Mouse (Mus musculus) liver, postnatal 0 days (tissue): ENCODE measurements around the gene Acaca.

Experiments used
- CTCF ChIP-seq: sonication (generic); IDR thresholded peaks from 2 replicates; pipeline ENCODE4 v1.5.1; 2016; ENCODE audit warnings: antibody characterized with exemption, low read depth
- EP300 ChIP-seq: IDR thresholded peaks from 2 replicates; pipeline ENCODE4 v1.6.1; 2016; ENCODE audit warnings: antibody characterized with exemption, low read depth, mild to moderate bottlenecking

DNA sequence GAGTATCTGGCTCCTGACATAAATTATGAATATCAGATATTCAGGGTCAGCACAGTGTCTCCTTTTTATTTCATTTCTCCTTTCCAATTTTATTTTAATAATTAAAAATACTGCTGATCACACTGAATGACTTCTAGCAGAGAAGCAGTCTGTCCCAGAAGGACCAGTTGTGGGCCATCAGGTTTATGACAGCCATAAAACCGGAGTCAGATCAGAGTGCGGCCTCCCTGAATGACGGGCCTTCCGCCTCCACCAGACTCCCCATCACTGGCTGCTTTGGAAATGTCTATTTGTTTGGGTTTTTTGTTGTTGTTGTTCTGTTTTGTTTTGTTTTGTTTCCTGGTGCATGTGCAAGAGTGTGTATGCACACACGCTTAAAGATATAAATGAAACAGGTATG is 232.1 kb downstream of the Acaca start:
- no peak for TF ChIP-seq CTCF
- no peak for TF ChIP-seq EP300
